Mouse (Mus musculus) natural killer cell, adult 2 months (primary cell): ENCODE data around the gene Anks1.
"Not testable (repeated sequence)": the region's sequence is repeated elsewhere in the genome, so short reads cannot be mapped to it uniquely, and the experiment has no call there.

ENCODE experiments used
- DNase-seq, 2 experiments: peaks; one replicate each; pipeline ENCODE4 v3.0.0; 2022; ENCODE audit warnings: low spot score in 2 of 2

The Anks1 gene

DNA sequence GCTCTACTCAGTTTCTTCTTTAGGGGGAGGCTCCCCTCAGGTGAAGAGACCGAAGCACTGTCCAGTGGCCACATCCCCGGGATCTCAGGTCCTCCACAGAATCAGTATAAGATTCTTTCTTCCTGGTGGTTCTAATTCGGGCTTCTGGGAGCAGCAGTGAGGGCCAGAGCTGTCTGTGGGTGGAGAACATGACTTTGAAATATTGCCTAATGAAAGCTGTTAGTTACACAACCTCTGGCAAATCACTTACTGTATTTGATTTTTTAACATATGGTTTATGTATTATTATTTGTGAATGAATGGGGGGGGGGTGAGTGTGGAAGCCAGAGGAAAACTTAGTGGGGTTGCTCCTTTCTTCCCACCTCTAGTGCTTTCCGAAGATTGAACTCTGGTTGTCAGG is 22.7 kb downstream of the Anks1 start:
- no peak for DNase-seq

DNA sequence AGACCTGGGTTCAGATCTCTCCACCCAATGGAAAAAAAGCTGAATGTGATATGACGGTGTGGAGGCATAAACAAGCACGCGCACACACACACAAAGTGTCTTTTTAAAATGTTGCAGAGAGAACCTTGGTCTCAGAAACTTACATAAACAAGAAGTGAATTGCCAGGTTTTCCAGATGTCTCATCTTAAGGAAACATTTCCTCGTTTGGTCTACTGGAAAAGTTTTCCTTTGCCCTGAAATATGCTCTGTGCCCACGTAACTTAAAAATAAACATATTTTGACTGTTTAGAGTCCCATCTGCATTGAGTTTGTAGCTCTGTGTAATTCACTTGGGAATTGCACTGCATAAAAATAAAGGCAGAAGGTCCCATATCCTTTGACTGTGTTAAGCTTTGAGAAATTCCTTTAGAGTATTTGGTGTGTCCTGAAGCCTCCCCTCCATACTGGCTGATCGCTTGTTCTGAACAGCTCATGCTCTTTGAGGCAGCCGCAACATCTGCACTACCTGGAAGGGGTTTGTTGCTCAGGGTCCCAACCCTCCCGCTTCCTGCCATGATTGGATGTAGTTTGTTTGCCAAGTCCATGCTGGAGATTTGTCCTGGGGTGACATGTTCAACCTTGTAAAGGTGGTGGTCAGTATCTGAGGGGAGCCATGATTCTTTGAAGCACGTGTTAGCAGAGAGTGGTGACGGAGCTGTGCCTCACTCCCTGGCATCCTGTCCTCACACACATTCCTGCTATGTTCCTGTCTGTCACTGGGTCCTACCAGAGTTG is 25.2 kb downstream of the Anks1 start:
- DNase-seq, result no peak

DNA sequence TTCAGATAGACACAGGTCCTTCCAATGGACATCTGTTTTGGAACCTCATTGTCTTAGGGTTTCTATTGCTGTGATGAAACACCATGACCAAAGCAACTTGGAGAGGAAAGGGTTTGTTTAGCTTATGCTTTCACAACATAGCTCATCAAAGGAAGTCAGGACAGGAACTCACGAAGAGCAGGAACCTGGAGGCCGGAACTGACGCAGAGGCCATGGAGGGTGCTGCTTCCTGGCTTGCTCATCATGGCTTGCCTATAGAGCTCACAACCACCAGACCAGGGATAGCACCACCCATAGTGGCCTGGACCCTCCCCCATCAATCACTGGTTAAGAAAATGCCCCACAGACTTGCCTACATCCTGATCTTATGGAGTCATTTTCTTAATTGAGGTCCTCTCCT is 26.0 kb downstream of the Anks1 start:
- no peak for DNase-seq

DNA sequence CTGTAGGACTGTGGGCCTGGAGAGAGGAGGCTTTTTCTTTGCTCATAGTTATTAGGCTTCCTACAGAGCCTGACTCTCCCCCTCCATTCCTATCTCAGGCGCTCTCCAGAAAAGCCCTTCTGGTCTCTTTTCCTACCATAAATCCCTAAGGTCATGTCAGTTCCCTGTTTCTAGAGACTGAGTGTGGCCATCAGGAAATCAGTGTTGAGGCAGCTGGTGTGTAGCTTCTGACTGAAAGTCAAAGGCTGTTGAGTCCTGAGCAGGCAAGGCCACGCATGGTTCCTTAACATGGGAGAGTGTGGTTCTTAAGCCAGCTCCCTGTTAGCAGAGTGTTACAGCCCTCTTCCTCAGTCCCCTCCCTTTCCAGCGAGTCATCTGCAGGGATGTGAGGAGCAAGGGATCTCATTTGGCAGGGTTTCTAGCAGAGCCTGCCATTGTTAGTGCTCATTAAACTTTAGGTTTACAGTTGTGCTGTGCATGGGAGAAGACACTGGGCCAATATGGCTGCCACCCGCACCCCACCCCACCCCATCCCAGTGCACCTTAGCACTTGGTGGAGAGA is 28.0 kb downstream of the Anks1 start:
- no peak for DNase-seq

DNA sequence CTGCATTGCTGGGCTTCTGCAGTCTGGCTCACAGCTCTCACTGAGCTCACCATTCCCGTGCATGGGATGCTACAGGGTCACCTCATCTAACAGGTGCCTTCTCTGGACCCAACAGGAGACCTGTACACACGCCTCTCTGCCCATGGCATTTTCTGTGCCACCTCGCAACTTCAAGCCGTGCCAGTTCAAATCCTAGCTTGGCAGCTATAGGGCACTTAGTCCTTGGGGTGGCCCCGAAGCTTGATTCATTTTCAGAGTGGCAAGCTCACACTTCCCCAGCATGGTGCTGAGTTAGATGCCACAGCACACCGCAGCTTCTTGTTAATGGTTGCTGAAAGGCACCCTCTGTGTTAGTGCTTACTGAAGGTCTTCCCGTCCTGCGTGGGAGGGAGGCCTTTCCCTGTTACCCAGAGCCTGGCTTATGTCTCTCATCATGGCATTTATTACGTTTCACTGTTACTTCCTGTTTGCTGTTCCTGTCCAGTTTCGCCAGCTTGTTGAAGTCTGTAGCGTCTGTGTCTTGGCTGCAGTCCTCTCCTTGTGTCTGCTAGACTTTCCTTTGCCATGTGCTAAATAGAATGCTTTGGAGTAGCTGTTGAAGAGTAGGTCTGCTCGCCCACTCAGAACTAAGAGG is 29.1 kb downstream of the Anks1 start:
- no peak for DNase-seq

DNA sequence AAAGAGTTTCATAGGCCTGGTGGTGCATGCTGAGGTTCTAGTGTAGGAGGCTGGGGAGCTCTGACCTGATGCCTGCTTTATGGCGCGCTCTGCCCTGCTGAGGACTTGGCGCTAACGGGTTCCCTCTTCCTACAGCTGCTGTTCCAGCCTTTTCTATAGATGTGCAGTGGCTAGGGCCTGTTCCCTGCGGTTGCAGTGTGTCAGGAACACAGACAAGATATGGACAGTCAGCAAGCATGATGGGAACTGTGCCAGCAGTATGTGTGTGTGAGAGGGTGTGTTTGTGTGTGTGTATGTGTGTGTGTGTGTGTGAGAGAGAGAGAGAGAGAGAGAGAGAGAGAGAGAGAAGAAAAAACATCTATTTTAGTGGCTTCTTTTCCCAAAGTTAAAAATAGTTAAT is 29.9 kb downstream of the Anks1 start:
- DNase-seq, result no peak

DNA sequence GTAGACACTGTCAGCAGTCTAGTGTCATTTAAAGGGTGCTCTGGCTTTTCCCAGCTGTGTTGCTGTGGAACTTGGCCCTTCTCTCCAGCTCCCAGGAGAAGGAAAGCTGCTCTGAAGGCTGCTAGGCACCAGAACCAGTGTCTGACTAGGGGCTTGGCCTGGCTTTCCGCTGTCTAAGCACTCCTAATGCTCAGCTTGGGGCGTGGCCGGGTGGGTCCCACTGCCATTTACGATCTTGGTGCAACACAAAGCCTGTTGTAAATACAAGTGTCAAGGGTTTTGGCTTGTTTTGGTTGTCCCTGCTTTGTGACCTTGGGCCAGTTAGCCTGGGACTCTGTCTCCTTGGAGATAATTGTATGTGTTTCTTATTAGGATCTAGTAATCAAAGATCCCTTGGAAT is 31.2 kb downstream of the Anks1 start:
- no peak for DNase-seq

DNA sequence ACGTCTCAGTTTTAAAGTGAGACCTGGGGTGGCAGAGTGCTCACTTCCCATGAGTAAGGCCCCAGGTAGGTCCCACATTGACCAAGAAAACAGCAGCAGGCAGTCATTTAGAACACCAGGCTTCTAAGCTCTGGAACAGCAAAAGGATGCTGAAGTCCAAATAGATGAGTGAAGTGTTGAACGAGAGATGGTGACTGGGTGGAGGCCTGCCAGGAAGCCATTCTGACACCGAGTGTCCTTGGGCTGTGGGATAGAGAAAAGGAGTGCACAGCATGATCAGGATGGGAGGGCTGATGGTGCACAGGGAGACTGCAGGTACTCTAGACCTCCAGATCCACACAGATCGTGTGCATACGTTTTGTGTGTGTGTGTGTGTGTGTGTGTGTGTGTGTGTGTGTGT is 32.1 kb downstream of the Anks1 start:
- no peak for DNase-seq

DNA sequence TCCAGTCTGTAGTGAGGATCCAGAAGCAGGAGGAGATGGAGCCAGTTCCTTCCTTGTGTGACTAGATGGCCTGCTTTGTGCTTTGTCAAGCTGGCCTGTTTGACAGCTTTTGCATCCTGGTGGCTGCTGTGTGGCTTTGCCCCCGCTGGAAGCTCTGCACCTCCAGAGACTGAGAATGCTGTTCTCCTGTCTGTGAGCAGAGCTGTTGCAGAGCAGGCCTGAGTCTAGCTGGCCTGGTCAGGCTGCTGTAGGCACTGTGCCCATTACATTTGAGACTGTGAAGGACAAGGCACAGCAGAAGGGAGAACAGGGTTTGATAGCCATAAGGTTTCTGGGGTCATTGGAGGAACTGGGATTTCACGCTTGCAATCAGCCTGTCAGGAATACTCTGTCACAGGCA is 32.6 kb downstream of the Anks1 start:
- DNase-seq, result no peak

DNA sequence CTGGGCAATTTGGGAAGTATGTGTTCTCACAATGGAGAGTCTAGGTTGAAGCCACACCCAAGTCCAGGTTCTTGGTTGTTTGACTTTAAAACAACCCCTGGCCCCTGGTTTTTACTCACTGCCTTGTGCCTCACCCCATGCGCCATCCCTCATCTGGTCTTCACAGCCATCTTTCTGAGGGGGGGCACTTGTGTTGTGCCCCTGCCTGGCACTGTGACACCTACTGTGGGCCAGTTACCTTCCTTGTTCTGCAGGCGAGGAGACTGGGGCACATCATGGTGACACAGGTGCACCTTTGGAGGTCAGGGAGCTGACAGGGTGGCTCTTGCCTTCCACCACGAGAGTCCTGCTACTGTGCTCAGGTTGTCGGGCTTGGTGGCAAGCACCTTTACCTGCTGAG is 33.0 kb downstream of the Anks1 start:
- DNase-seq, result no peak

DNA sequence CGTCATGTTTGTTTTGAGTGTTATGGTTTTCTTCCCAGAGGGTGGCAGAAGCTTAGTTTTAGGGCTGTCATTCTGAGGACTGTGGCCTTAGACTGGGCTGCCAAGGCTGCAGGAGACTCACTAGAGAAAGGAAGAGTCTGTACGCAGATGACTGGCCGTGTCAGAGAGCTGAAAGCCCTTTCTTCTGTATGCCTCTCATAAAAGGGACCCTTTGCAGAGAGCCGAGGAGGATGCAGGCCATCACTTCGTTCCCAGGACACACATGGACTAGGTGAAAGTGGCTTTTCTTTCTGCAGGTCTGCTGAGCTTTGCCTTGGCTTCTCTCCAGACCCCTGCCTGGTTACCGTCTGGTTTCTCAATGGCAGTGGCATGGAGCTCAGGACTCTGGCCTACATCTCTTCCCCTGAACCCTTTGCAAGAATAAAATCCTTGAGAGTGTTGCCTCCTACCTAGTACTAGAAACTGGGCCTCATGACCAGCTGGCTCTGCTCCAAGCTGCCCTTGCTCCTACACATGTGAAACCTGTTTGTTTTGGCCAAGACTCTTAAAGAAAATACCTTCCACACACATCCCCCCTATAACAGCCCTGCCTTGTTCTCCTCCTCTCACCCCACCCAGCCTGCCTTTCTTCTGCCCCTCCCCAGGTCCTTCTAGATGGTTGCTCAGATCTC is 36.6 kb downstream of the Anks1 start:
- DNase-seq, result no peak

DNA sequence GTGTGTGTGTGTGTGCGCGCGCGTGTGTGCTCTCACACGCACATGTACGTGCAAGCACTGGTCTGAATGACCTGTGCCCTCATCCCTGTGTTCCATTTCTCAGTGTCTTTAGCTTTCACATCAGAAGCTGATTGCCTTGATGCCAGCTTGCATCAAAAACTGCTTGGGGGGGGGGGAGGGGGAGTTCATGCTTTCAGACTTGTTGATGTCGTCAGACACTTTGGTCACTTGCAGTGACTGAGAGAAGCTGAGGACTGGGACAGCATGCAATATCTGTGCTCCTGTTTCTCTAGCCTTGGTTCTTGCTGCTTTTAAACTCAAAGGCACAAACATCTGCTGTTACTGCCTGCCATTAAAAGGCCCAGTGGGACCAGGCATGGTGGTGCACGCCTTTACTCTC is 37.3 kb downstream of the Anks1 start:
- DNase-seq, result no peak

DNA sequence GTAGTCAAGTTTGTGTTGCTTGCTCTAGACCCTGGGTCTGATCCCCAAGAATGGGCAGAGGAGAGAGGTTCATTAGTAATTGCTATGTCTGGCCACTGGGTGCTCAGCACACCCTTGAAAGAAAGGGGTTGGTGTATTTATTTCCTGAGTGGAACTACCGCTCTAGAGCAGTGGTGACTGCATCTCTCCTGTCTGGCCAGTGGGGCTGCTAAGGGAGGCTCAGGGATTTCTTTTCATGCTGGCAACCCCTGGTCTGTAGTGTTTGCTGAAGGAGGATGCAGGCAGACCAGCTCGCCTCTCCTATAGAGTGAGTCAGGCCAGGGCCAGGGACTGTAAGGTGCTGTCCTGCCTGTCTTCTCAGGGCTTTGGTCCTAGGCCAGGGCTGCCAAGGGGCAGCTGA is 38.0 kb downstream of the Anks1 start:
- DNase-seq, result no peak

DNA sequence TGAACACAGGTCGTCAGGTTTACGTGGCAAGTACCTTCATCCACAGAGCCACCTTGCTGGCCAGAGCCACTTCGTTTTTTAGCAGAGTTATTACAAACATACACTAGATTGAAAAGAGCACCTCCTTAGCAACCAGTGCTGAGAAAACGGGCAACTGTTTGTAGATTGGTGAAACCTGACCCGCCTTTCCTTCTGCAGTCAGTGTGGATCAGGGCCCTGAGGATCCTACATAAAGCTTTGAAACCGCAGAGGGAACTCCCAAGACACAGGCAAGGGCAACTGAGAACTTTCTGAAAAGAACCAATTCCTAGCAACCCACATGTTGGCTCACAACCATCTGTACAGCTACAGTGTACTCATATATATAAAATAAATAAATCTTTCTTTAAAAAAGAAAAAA is 44.0 kb downstream of the Anks1 start:
- DNase-seq, result no peak

DNA sequence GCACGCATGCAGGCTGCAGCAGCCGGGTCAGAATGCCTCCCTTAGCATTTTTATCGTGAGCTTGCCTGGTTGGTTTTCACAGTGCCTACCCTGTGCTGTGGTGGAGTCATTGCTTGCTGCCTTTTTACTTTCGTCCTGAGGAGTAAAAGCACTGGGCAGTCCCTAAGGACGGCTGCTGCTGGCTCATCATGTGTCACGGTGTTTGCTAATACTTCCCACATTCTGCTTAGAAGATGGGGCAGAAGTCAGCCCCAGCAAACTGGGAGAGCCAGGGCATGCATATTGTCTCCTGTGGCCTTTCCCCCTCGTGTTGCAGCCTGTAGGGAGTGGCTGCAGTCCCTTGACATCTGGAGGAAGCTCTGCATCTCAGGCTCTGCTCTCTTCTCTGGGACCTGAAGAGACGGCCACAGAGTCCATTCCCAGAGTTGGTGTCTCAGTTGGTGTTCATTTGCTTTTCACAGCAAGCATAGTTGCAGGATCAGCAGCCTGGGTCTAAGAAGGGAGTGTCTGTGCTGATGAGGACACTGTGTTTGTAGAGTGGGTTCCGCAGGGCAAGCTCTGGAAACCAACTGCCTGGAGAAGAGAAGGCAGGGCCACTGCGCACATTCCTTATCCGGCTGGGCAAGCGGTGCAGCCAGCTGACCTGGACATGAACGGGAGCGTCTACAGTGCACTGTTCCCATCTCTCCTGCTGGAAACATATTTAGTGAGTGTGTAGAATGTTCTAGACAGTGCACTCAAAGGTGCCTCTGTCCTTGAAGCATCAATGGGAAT is 45.7 kb downstream of the Anks1 start:
- no peak for DNase-seq

DNA sequence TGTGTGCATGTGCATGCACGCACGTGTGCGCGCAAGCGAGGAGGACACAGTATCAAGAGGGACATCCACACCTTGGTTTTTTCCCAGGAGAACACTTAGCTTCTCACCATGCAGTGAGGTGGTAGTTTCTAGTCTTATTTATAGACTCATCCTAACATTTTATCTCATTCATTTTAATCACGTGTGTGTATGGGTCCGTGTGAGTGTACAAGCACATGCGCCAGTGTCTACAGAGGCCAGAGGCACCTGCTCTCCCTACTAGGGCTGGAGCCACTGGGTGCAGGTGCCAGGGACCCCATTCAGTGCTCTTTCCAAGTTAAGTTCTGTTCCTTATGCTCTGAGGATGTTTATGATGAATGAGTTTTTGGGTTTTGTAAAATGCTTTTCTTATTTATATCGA is 48.5 kb downstream of the Anks1 start:
- DNase-seq, result no peak

DNA sequence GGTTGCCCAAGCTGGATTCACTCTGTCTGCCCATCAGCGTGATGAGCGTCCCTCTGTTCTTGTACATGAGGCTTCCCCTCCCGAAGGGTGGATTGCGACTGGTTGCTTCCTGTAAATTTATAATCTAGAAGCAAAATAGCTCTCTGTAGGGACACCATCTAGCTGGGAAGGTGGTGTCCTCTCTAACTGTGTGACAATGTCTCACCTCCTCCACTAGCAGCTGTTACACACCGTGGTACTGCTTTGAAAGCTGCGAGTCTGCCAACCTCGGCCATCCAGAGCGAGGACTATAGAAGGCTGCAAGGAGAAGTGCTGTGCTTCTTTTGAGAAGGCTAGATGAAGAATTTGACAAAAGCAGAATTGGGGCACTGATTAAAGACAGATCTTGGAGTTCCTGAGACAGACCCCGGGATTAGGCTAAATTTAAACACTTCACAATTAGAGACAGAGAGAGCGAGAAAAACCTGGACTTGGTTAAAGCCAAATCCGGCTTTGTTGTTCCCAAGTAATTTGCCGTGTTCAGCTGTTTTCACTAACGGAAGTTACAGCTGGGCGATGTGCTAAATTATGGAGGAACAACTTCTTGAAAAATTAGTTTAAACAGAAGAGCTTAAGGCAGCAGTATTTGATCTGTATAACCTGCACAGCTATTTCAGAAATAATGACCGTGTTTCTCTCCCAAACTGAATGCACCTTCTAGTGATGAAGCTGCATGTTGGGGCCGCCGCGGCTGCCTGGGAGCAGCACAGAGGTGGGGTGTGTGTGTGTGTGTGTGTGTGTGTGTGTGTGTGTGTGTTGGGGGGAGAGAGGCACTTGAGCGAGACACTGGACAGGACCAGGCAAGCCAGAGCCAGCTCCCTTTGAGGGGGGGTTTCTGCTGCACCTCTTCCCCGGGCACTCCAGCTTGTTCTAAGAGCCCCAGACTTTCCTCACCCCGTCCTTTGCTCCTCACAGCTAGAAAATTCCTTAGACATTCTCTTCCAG is 51.3 kb downstream of the Anks1 start:
- no peak for DNase-seq

DNA sequence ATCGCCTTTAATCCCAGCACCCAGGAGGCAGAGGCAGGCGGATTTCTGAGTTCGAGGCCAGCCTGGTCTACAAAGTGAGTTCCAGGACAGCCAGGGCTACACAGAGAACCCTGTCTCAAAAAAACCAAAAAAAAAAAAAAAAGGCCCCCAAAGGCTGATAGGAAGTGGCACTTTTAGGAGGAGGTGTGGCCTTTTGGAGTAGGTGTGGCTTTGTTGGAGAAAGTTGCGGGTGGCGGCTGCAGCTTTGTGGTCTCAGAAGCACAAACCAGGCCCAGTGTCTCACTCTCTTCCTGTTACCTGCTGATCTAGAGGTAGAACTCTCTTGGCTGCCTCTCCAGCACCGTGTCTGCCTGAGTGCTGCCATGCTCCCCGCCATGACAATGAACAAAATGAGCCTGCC is 54.0 kb downstream of the Anks1 start:
- not testable (repeated sequence) for DNase-seq

DNA sequence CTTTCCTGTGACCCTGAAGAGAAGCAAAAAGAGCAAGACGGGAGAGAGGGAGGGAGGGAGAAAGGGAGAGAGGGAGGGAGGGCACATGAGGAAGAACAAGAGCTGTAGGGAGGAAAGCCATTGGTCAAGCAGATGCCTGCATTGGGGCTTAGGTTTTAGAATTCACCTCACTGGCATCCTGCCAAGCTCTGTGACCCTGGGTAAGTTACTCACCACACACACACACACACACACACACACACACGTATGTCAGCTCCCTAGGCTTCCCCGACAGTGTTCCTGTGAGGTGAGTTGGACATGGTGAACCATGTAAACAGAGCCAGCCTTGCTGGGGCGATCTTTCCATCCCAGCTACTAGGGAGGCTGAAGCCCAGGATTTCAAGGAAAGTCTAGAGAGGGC is 55.5 kb downstream of the Anks1 start:
- no peak for DNase-seq

DNA sequence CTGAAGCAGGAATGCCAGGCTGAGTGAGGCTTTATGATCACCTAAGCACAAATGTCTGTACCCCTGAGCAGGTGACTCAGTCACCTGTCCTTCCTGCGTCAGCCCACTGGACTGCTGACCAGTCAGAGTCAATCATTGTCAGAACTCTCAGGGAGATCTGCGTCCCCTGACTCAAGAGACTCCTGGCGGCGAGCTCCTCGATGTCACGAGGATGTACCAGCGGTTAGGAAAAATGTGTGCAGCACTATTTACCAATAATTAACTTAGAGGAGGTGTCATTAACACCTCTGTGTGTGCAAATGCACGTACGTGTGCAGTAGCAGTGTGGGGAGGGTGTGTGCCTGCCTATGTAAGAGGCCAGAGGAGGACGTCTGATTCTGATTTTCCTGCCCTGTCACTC is 56.2 kb downstream of the Anks1 start:
- DNase-seq, result no peak

DNA sequence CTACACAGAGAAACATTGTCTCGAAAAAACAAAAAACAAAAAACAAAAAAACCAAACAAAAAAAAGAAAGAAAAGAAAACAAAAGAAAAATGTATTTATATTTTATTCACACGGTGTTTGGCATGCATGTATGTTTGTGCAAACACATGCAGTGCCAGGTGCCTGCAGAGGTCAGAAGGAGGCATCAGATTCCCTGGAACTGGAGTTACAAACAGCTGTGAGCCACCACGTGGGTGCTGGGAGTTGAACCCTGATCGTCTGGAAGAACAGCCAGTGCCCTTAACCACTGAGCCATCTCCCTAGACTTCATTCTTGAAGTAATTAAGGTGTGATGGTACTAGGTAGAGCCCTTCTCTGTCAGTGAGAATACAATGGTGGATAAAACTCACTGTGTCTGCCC is 57.0 kb downstream of the Anks1 start:
- DNase-seq, result no peak
